Mouse (Mus musculus) limb, embryonic 15.5 days (tissue): ENCODE measurements around the gene Rnf157. TPM values are rescaled to one million over a fixed set of nuclear protein-coding genes. Genes with fewer than 3 reads are reported as not detected.
A peak's percentile ranks its signal among the peaks of the same experiment; 100 is the strongest.

Experiments used
- ATAC-seq: fragments of 200-750 bp; cut with Nextera tagmentation; 2 replicates; pipeline ENCODE4 v1.8.0; 2017; ENCODE audit warnings: low read depth, moderate TSS enrichment; ENCODE audit not compliant: insufficient number of reproducible peaks, low FRiP score, low TSS enrichment
- H3K27ac ChIP-seq: fragments of 300-500 bp; sonication (generic); 2 replicates; pipeline ENCODE4 v1.5.1; 2015; ENCODE audit warnings: moderate library complexity, mild to moderate bottlenecking, inconsistent platforms
- H3K27me3 ChIP-seq: fragments of 300-500 bp; sonication (generic); 2 replicates; pipeline ENCODE4 v1.6.1; 2015; ENCODE audit warnings: inconsistent platforms
- H3K36me3 ChIP-seq: fragments of 300-500 bp; sonication (generic); 2 replicates; pipeline ENCODE4 v1.6.1; 2015; ENCODE audit warnings: inconsistent platforms
- H3K4me1 ChIP-seq: fragments of 300-500 bp; sonication (generic); 2 replicates; pipeline ENCODE4 v1.6.1; 2015; ENCODE audit warnings: inconsistent platforms
- H3K4me2 ChIP-seq: fragments of 300-500 bp; sonication (generic); 2 replicates; pipeline ENCODE4 v1.6.1; 2015; ENCODE audit warnings: mild to moderate bottlenecking, inconsistent platforms
- H3K4me3 ChIP-seq: fragments of 300-500 bp; sonication (generic); 2 replicates; pipeline ENCODE4 v1.5.1; 2015; ENCODE audit warnings: mild to moderate bottlenecking, inconsistent platforms
- H3K9ac ChIP-seq: fragments of 300-500 bp; sonication (generic); 2 replicates; pipeline ENCODE4 v1.6.1; 2015; ENCODE audit warnings: inconsistent platforms
- H3K9me3 ChIP-seq: fragments of 300-500 bp; sonication (generic); 2 replicates; pipeline ENCODE4 v1.6.1; 2016; ENCODE audit warnings: inconsistent platforms
- WGBS: fragments of 180-500 bp; shearing (Covaris S2); methylation state at CpG from one replicate; pipeline ENCODE4 v1.1.7; 2015; 5-methylcytosine and 5-hydroxymethylcytosine counted together
- polyA plus RNA-seq: library from polyadenylated mRNA; unstranded; fragments of >200 nt; fragmentation: Nextera tagmentation; extraction: Ambion mirVana; gene quantifications from 2 replicates; pipeline ENCODE4 v1.2.1, GENCODE M21; 2015

Rnf157 gene
- polyA plus RNA-seq: 9.9 and 12.3 TPM in 2 replicates

DNA sequence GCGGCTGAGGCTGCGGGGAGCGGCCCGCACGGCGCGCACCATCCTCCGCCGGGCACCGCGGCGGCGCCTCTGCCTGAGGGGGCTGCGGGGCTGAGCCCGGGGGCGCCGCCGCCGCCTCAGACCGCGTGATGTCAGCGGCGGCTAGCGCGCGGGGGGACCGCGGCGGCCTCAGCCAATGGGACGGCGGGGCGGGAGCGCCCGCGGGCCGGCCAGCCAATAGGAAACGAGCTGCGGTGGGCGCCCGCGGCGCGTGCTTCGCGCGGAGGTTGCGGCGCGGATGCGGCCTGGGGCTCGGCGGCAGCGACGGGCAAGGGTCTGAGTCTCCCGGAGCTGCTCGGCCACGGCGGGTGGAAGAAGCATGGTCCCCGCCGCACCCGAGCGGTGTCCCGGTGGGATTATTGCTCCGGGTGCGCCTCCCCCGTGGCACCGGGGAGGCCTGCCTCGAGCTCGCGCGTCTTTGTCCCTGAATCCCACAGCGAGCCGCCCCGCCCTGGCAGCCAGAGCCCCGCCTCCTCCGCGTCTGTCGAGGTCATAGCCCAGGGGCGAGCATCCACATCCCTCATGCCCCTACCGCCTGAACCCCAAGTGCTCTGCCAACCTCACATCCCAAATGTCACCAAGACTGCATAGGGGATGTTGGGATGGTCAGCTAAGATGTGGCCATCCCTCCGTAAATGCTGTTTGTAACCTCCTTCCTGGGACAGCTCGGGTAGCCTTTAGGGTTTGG, at the start of gene Rnf157:
Rnf157 (minus strand) TSS at position 129 of the 727 bp plus-strand sequence.
- peak within 1 kb of the TSS; percentile 74 for H3K4me3 ChIP-seq
- peak within 1 kb of the TSS; percentile 76 for H3K9ac ChIP-seq
- peak within 1 kb of the TSS; percentile 71 for H3K27ac ChIP-seq
- 3% methylated on average over 75 of the region's 82 CpGs for WGBS
- H3K27me3 ChIP-seq: no peaks in the 10 kb centered on the region
- H3K4me1 ChIP-seq: peaks cover 32% of the 10 kb centered on the region
- H3K9me3 ChIP-seq: no peaks in the 10 kb centered on the region
- ATAC-seq: peak; percentile 92
- H3K4me2 ChIP-seq: peak within 1 kb of the TSS; percentile 97
- no peaks in the 10 kb centered on the region for H3K36me3 ChIP-seq

DNA sequence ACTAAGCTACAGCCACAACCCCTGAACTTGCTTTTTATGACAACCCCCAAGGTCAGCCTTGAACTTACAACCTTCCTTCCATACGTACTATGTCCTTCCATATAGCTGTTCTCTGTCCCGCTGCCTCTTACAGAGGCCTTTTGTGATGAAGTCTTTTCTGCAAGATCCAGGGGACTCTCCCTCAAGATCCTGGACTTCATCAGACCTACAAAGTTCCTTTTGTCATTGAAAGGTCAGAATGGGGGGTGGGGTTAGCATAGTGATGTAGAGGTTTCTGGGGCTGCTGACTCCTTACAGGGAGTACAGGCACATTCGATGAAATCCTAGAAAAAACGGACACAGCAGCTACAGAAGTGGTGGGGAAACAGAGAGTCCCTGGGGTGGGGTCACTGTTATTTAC, 47.0 kb upstream of the Rnf157 start:
- H3K4me3 ChIP-seq: no peak overlapping the region
- no peaks in the 10 kb centered on the region for H3K9me3 ChIP-seq
- no peaks in the 10 kb centered on the region for H3K4me1 ChIP-seq
- H3K4me2 ChIP-seq: no peak overlapping the region
- no peak overlapping the region for H3K9ac ChIP-seq
- H3K27ac ChIP-seq: no peak overlapping the region
- H3K36me3 ChIP-seq: no peaks in the 10 kb centered on the region
- H3K27me3 ChIP-seq: no peaks in the 10 kb centered on the region
- WGBS: 60% methylated on average over 4 of the region's 4 CpGs
- ATAC-seq: no peak

DNA sequence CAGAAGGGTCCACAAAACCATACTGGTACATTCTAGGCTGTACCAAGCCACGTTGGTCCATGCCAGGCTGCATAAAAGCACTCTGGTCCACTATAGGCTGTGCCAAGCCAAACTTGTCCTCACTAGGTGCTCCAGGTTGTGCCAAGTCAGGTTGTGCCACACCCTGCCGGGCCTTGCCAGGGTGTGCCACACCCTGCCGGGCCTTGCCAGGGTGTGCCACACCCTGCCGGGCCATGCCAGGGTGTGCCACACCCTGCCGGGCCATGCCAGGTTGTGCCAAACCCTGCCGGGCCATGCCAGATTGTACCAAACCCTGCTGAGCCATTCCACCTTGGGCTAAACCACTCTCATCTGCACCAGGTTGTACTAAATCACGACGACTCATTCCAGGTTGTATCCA, 43.4 kb upstream of the Rnf157 start:
- Histone ChIP-seq H3K4me3 (no peak overlapping the region), H3K36me3 (no peaks in the 10 kb centered on the region), H3K9ac (no peak overlapping the region), H3K4me2 (no peak overlapping the region), H3K27ac (no peak overlapping the region), H3K9me3 (no peaks in the 10 kb centered on the region), H3K27me3 (no peaks in the 10 kb centered on the region), H3K4me1 (no peaks in the 10 kb centered on the region)
- 83% methylated on average over 8 of the region's 8 CpGs for WGBS
- no peak for ATAC-seq

DNA sequence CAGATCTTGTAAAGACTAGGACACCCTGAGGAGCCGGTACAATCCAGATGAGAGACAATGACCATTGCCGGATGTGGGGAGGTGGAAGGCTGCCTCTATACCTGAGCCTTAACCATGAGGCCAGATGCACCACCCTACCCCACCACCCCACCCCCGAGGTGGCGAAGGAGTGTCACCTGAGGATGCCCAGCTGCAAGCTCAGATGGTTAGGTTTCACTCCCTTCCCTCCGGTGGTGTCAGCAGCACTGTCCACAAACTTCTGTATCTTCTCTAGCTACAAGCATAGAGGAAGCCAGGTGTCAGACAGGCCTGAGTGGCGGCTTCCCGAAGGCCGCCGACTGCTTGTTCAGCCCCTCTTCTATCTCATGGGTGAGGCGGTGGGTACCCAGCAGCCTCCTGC, 41.1 kb upstream of the Rnf157 start:
- WGBS: 93% methylated on average over 10 of the region's 10 CpGs
- Histone ChIP-seq H3K27me3 (no peaks in the 10 kb centered on the region), H3K4me1 (no peaks in the 10 kb centered on the region), H3K36me3 (no peaks in the 10 kb centered on the region), H3K27ac (no peak overlapping the region), H3K4me3 (no peak overlapping the region), H3K9ac (no peak overlapping the region), H3K4me2 (no peak overlapping the region), H3K9me3 (no peaks in the 10 kb centered on the region)
- no peak for ATAC-seq

DNA sequence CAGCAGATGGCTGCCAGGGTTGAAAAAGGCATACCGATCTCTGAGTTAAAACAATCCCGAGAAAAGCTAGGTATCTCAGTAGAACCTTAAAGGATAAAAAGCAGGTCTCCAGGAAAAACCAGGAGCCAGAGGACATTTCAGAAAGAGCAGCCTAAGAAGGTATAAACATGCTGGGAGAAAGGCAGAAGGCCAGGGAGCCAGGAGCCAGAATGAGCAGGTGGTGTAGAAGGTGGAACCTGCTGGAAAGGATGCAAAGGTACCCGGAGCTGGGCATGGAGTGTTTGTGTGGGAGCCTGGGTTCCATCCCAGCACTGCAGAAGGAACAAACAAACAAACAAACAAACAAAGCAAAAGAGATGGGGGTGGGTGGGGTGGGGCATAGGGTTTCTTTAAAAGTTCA, 36.5 kb upstream of the Rnf157 start:
- H3K4me1 ChIP-seq: peaks cover 8% of the 10 kb centered on the region
- H3K27me3 ChIP-seq: peaks cover 24% of the 10 kb centered on the region
- WGBS: 97% methylated on average over 3 of the region's 3 CpGs
- H3K36me3 ChIP-seq: no peaks in the 10 kb centered on the region
- no peak for ATAC-seq
- no peaks in the 10 kb centered on the region for H3K9me3 ChIP-seq
- H3K9ac ChIP-seq: no peak overlapping the region
- H3K27ac ChIP-seq: no peak overlapping the region
- no peak overlapping the region for H3K4me2 ChIP-seq
- H3K4me3 ChIP-seq: no peak overlapping the region

DNA sequence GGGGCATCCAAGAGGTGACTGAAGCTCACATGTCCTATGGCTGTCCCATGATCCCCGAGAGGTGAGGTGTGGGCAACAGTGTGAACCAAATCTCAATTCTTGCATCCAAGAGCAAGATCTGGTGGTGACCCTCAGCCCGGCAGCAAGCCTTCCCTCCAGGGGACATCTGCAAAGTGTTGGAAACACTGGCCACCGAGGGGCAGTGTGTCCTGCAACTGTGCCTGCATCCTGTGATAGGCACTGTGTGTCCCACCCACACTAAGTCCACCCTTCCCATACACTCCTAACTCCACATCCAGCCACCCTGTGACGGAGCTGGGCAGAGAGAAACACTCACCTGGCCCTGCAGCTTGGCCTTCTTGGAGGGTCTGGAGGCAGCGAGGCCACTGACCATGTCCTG, 35.0 kb upstream of the Rnf157 start:
- Histone ChIP-seq H3K9me3 (no peaks in the 10 kb centered on the region), H3K27ac (no peak overlapping the region), H3K4me3 (no peak overlapping the region), H3K27me3 (peaks cover 24% of the 10 kb centered on the region), H3K4me1 (peaks cover 8% of the 10 kb centered on the region), H3K9ac (no peak overlapping the region), H3K36me3 (no peaks in the 10 kb centered on the region), H3K4me2 (no peak overlapping the region)
- WGBS: 69% methylated on average over 5 of the region's 5 CpGs
- no peak for ATAC-seq

DNA sequence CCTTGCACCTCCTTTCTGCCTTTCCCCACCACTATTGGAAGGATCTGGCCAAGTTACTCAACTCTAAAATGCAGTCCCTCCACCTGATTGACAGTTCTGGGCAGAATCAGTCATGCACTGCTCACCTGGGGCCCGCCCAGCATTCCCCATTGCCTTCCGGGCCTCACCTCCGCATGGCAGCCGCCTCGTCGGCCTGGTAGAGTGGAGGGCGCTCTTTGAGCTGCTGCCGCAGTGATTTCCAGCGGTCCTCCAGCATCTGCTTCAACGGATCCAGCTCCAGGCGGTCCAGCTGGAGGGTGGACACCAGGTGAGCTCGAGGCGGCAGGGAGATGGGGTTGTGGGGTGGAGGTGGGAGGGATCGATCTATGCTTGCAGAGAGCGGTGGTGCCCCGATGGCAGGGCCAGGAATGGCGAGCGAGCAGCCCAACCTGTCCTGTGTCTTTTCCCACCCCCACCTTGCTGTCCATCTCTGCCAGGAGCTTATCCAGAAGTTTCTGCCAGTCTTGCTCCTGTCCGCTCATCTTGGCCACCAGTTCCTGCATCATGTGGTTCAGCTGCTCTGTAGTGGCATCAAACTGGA, 33.6 kb upstream of the Rnf157 start:
- WGBS: 12% methylated on average over 19 of the region's 19 CpGs
- Histone ChIP-seq H3K36me3 (no peaks in the 10 kb centered on the region), H3K9ac (no peak overlapping the region), H3K4me3 (no peak overlapping the region), H3K9me3 (no peaks in the 10 kb centered on the region), H3K27me3 (peaks cover 24% of the 10 kb centered on the region), H3K27ac (no peak overlapping the region), H3K4me1 (peaks cover 8% of the 10 kb centered on the region), H3K4me2 (peak overlapping the region; percentile 34)
- ATAC-seq: no peak

DNA sequence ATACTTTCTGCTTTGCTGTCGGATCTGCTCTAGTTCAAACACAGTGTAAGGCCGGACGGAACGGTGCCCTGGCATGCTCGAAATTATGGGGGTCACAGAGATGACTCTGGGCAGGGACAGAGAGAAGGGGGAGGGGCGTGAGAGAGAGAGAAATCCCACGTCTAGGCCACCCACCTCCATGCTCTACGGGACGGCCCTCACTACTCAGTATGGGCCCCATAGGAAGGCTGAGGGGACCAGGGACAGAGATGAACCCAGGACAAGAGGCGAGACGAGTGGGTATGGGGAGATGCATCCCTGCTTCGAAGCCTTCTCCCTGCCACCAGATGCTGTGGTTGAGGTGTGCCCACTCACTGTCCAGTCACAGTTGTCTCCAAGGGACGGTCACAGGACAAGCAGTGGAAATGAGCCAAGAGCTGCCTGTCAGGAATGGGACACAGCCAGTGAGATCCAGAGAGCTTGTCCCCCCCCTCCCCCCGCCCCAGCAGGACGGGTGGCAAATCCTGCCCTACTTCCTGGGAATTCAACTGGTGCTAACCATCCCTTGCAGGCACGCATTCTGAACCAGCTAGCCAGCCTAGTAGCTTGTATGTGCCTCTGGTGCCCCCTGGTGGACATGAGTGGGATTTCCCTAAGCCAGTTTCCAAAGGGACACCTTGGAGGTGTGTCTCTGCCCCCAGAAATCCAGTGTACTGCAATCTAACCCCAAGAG, 32.9 kb upstream of the Rnf157 start:
- no peak overlapping the region for H3K27ac ChIP-seq
- peaks cover 24% of the 10 kb centered on the region for H3K27me3 ChIP-seq
- H3K36me3 ChIP-seq: no peaks in the 10 kb centered on the region
- no peak overlapping the region for H3K4me3 ChIP-seq
- WGBS: 24% methylated on average over 16 of the region's 16 CpGs
- peaks cover 8% of the 10 kb centered on the region for H3K4me1 ChIP-seq
- no peaks in the 10 kb centered on the region for H3K9me3 ChIP-seq
- ATAC-seq: peak; percentile 11; the same call in 1 of the 2 replicates
- H3K9ac ChIP-seq: no peak overlapping the region
- peak overlapping the region; percentile 34 for H3K4me2 ChIP-seq

DNA sequence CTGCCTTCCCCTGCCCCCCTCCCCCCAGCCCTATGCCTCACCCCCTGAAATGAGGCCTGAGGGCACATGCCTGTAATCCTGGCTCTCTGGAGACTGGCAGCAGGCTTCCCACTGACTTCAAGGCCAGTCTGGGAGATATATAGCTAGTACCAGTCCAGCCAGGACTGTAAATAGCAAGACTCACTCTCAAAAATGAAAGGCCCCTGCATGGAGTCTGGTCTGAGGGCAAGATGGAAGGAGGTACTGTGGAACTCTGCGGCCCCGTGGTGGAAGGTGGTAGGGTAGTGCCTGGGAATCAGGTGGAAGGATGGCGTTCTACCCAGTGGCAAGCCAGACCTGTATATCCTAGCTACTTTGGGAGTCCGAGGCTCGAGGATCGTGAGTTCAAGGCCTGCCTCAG, 31.1 kb upstream of the Rnf157 start:
- no peak overlapping the region for H3K27ac ChIP-seq
- ATAC-seq: no peak
- peaks cover 24% of the 10 kb centered on the region for H3K27me3 ChIP-seq
- no peaks in the 10 kb centered on the region for H3K9me3 ChIP-seq
- H3K4me3 ChIP-seq: no peak overlapping the region
- 81% methylated on average over 6 of the region's 6 CpGs for WGBS
- H3K36me3 ChIP-seq: peaks cover 11% of the 10 kb centered on the region
- H3K9ac ChIP-seq: no peak overlapping the region
- H3K4me1 ChIP-seq: peaks cover 20% of the 10 kb centered on the region
- H3K4me2 ChIP-seq: no peak overlapping the region

DNA sequence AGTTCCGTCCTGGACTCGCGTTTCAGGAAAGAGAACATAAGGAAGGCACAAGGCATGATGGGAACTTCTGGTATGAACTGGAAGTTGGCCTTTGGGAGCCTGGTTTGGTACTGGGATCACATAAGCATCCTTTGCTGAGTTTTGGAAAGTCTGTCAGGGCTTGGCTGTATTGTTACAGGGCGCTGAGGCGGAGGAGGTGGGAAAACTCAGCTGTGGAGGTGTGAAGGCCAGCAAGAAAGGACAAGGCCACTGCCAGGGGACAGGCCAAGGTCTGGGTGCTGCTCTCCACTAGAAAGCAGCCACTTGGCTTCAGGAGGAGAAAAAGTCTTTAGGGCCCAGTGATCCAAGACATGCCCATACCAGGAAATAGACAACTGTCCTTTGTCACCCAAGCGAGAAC, 30.5 kb upstream of the Rnf157 start:
- H3K4me1 ChIP-seq: peaks cover 20% of the 10 kb centered on the region
- H3K27ac ChIP-seq: no peak overlapping the region
- H3K4me3 ChIP-seq: no peak overlapping the region
- no peak overlapping the region for H3K4me2 ChIP-seq
- H3K36me3 ChIP-seq: peaks cover 12% of the 10 kb centered on the region
- 78% methylated on average over 6 of the region's 6 CpGs for WGBS
- H3K9ac ChIP-seq: no peak overlapping the region
- H3K27me3 ChIP-seq: peaks cover 22% of the 10 kb centered on the region
- no peaks in the 10 kb centered on the region for H3K9me3 ChIP-seq
- no peak for ATAC-seq

DNA sequence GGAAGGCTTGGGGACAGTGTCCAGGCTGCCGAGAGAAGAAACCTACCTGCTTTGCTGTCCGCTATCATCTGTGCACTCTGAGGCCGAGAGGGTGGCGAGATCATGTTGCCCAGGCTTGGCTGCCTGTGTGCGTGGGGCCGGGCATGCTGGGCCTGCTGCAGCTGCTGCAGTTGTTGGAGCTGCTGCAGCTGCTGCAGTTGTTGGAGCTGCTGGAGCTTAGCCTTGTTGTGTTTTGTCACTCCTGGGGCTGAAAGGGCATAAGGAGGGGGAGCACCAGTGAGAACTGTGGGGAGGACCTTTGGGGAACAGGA, 30.0 kb upstream of the Rnf157 start:
- peaks cover 17% of the 10 kb centered on the region for H3K27me3 ChIP-seq
- H3K4me2 ChIP-seq: no peak overlapping the region
- WGBS: 59% methylated on average over 6 of the region's 6 CpGs
- peaks cover 20% of the 10 kb centered on the region for H3K4me1 ChIP-seq
- no peaks in the 10 kb centered on the region for H3K9me3 ChIP-seq
- no peak overlapping the region for H3K9ac ChIP-seq
- no peak overlapping the region for H3K27ac ChIP-seq
- ATAC-seq: no peak
- no peak overlapping the region for H3K4me3 ChIP-seq
- H3K36me3 ChIP-seq: peaks cover 12% of the 10 kb centered on the region

DNA sequence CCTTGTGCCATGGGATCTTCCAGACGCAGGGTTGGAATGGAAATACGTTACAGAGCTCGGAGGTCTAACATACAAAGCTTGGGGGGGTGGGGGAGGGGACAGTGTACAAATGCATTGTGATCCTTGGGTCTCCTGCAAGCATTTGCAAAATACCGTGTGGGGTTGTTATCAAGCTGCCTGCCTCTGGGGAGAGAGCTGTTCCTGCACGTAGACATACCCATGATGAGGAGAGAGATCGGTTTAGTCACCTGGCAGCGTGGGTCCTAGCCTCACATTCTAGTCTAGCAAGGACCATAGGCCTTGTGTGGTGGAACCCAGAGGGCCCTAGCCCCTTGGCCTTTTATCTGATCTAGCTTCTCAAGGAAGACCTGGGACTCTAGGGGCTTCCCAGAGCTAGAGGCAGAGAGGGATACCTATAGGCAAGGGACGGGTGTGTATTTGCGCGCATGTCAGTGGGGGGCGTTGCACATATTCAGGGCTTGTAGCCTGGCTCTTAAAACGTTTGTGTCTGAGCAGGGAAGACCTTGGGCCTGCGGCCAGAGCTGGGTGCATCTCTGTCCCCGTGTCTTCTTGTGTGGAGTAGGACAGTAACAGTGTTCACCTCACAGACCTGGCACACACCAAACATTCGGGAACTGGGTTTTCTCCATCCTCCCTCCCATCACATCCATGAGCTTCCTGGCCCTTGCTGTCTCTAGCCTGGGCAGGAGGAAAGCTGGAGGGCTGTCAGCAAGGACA, 29.5 kb upstream of the Rnf157 start:
- H3K9me3 ChIP-seq: no peaks in the 10 kb centered on the region
- peaks cover 17% of the 10 kb centered on the region for H3K36me3 ChIP-seq
- no peak overlapping the region for H3K4me2 ChIP-seq
- no peak overlapping the region for H3K9ac ChIP-seq
- peaks cover 24% of the 10 kb centered on the region for H3K4me1 ChIP-seq
- WGBS: 75% methylated on average over 15 of the region's 15 CpGs
- no peak for ATAC-seq
- H3K27me3 ChIP-seq: peaks cover 12% of the 10 kb centered on the region
- H3K4me3 ChIP-seq: no peak overlapping the region
- no peak overlapping the region for H3K27ac ChIP-seq
